Mouse (Mus musculus) layer of hippocampus, adult 2 months (tissue): ENCODE measurements at regions not wholly inside any gene's neighbourhood (a gene's known extent, or its start where the extent isn't known, plus 50 kb on each side); places are given as distances from the start of the nearest gene placed in this dataset.

ENCODE experiments used
- DNase-seq, 2 experiments: peaks; one replicate each; pipeline ENCODE4 v3.0.0; 2022; ENCODE audit warnings: low spot score in 2 of 2
- H3K27ac ChIP-seq: fragments of 200-600 bp; 2 replicates; pipeline ENCODE4 v1.8.1; 2022
- H3K4me3 ChIP-seq: fragments of 200-600 bp; 2 replicates; pipeline ENCODE4 v1.8.1; 2022; ENCODE audit warnings: mild to moderate bottlenecking
- CTCF ChIP-seq: fragments of 200-600 bp; conservative IDR thresholded peaks from 2 replicates; pipeline ENCODE4 v1.8.1; 2022; ENCODE audit warnings: antibody characterized with exemption, mild to moderate bottlenecking, moderate library complexity

DNA sequence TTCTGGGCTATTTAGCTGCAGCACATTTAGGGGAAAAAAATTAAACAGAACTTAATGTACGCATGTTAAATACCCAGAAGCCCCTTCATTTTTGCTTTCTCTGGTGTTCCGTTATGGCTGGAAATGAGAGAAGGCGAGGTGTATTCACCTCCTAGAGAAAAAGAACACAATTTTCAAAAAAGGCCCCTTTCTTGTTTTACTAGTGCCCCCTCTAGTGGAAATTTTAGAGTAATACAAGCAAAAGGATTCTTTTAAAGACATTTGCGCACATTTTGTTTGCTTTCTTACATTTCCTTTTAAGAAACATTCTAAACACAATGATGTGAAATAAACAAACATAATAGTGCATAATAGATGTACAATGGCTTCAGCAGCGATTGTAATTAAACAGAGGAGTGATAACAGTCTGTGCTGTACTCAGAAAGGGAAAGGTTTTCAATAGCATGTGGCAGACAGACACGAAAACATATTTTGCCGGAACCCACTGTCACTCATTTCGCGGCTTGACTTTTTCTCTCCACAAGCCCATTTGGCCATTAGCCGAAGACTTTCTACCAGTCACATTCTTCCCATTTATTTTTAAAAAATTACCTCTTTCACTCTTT is 126.0 kb upstream of the Tfap2d start:
- DNase-seq = peak in 1 of 2 experiments; percentile 17
- TF ChIP-seq CTCF = peak; percentile 84
- Histone ChIP-seq H3K27ac (peak overlapping the region; percentile 69; the same call in 1 of the 2 replicates), H3K4me3 (peak overlapping the region; percentile 45)

DNA sequence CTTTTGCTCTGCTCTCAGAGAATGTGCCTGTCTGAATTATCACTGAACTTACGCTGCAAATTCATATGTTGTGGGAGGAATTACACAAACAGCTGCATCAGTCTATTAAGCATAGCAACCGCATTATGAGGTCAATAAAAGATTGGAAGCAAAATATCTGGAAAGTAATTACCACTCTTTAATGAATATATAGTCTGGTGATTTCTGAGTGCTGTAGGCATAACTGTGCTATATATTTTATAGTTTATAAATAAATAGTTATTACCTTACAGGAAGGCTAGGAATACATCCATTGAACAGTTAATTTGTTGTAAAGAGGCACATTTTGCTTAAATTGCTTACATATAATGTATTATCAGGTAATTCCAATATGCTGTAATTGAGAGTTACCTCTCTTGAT is 123.7 kb upstream of the Tfap2d start:
- H3K27ac ChIP-seq = no peak overlapping the region
- DNase-seq = no peak
- no peak for TF ChIP-seq CTCF
- H3K4me3 ChIP-seq = no peak overlapping the region

DNA sequence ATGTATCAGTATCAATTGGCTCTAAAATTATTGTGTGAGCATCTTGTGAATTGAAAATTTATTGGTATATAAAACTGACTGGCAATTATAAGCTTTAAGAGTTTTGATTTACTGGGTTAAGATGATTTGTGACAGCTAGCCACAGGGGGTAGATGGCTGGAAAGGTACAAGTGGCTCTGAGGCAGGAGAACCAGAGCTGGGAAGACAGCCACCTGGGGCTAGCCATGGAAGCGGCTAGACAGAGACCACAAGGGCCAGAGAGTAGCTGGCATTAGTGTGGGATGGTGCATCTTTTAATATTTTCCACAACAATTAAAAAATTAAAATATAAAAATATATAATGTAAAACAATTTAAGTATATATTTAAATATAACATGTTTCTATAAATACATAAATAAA is 86.0 kb upstream of the Tfap2d start:
- Histone ChIP-seq H3K27ac (no peak overlapping the region), H3K4me3 (no peak overlapping the region)
- no peak for DNase-seq
- no peak for TF ChIP-seq CTCF
